Mouse (Mus musculus) heart, embryonic 11.5 days (tissue): ENCODE measurements at regions not wholly inside any gene's neighbourhood (a gene's known extent, or its start where the extent isn't known, plus 50 kb on each side); places are given as distances from the start of the nearest gene placed in this dataset.

ENCODE experiments used
- ATAC-seq: fragments of 200-750 bp; cut with Nextera tagmentation; replicated peaks from 2 replicates; pipeline ENCODE4 v1.8.0; 2017; ENCODE audit warnings: moderate library complexity; ENCODE audit not compliant: insufficient number of reproducible peaks, low FRiP score, low TSS enrichment
- H3K27ac ChIP-seq: fragments of 300-500 bp; sonication (generic); 2 replicates; pipeline ENCODE4 v1.5.1; 2014; ENCODE audit warnings: mild to moderate bottlenecking, low read depth, low read length
- H3K27me3 ChIP-seq: fragments of 300-500 bp; sonication (generic); 2 replicates; pipeline ENCODE4 v1.6.1; 2014; ENCODE audit warnings: mild to moderate bottlenecking, low read length, mixed read lengths; ENCODE audit not compliant: control insufficient read depth, insufficient read depth
- H3K36me3 ChIP-seq: fragments of 300-500 bp; sonication (generic); 2 replicates; pipeline ENCODE4 v1.6.1; 2014; ENCODE audit warnings: mild to moderate bottlenecking, low read length, moderate library complexity, mixed read lengths; ENCODE audit not compliant: control insufficient read depth, insufficient read depth
- H3K4me1 ChIP-seq: fragments of 300-500 bp; sonication (generic); 2 replicates; pipeline ENCODE4 v1.6.1; 2014; ENCODE audit warnings: low read length; ENCODE audit not compliant: control insufficient read depth, insufficient read depth
- H3K4me2 ChIP-seq: fragments of 300-500 bp; sonication (generic); 2 replicates; pipeline ENCODE4 v1.6.1; 2014; ENCODE audit warnings: mild to moderate bottlenecking, moderate library complexity
- H3K4me3 ChIP-seq: fragments of 300-500 bp; sonication (generic); 2 replicates; pipeline ENCODE4 v1.5.1; 2014; ENCODE audit warnings: low read depth, low read length
- H3K9ac ChIP-seq: fragments of 300-500 bp; sonication (generic); 2 replicates; pipeline ENCODE4 v1.6.1; 2014; ENCODE audit warnings: mild to moderate bottlenecking, low read depth, low read length, moderate library complexity
- H3K9me3 ChIP-seq: fragments of 300-500 bp; sonication (generic); replicated peaks from 2 replicates; pipeline ENCODE4 v1.6.1; 2016; ENCODE audit warnings: low read length; ENCODE audit not compliant: control insufficient read depth
- WGBS: fragments of 180-500 bp; shearing (Covaris S2); extraction: QIAGEN DNeasy Blood & Tissue Kit; methylation state at CpG from one replicate; pipeline ENCODE4 v1.1.7; 2014; ENCODE audit not compliant: insufficient replicate concordance; 5-methylcytosine and 5-hydroxymethylcytosine counted together

DNA sequence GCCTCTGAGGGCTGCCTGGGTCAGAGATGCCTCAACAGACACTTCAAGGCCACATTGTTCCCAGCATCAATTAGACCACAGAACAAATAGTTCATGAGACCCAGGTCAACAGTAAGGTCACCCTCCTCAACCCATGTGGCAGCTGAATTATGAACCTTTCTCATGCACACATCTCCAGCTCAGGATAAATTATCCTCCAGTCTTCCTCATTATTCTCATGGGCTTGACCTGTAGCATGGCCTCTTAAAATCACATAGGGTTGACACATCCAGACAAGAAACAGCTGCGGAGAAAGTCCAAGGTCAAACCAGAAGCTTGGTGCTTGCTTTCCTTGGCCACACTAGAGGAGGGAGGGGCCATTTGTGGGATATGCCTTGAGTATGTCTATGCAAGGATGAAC, 256.4 kb upstream of the Dynlrb2 start:
- no peaks in the 10 kb centered on the region for H3K36me3 ChIP-seq
- WGBS: 70% methylated on average over 1 of the region's 1 CpGs

DNA sequence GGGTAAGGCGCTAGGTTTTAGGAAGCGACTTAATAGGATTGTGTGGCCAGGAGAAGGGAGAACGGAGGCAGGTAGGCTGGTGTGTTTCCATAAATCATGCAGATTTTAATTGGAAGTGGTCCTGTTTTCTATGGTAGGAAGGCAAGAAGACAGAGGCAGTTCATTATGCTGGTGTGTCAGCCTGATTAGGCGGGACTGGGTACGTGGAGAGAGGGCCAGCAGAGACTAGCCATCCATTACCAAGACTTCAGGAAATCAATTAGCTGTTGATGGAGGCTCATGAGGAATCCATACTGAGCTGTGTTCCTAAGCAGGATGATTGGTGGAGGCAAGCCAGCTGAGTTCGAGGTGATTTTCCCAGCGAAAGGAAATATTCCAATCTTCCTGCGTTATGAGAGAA, 261.3 kb upstream of the Dynlrb2 start:
- Histone ChIP-seq H3K4me2 (no peak overlapping the region), H3K9me3 (no peaks in the 10 kb centered on the region), H3K36me3 (no peaks in the 10 kb centered on the region), H3K27ac (no peak overlapping the region), H3K9ac (no peak overlapping the region), H3K4me3 (no peak overlapping the region), H3K4me1 (no peaks in the 10 kb centered on the region), H3K27me3 (no peaks in the 10 kb centered on the region)
- WGBS: 64% methylated on average over 8 of the region's 8 CpGs
- no peak for ATAC-seq

More for the DNA sequence above, 256.4 kb upstream of the Dynlrb2 start:
- H3K4me3 ChIP-seq: no peak overlapping the region
- peaks cover 9% of the 10 kb centered on the region for H3K4me1 ChIP-seq
- H3K9me3 ChIP-seq: no peaks in the 10 kb centered on the region
- H3K27me3 ChIP-seq: no peaks in the 10 kb centered on the region
- no peak overlapping the region for H3K4me2 ChIP-seq
- no peak for ATAC-seq
- H3K9ac ChIP-seq: no peak overlapping the region
- no peak overlapping the region for H3K27ac ChIP-seq

DNA sequence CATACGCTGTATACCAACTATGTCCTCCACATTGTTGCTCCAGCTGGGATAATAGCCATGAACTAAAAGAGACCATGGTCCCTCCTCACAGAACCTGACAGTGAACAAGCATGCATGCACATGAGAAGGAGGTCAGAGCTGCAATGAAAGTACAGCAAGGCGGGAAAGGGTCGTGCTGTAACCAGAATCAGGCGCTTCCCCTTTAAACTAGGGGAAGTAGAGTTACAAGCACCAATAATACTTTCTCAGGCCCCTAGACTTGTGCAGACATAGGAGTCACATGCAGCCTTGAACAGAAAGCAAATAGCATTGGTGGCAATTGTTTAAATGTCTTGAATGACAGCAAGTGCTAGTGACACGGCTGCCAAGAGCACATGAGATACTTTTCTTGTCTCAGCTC, 261.8 kb upstream of the Dynlrb2 start:
- Histone ChIP-seq H3K4me2 (no peak overlapping the region), H3K4me3 (no peak overlapping the region), H3K9me3 (no peaks in the 10 kb centered on the region), H3K9ac (no peak overlapping the region), H3K4me1 (no peaks in the 10 kb centered on the region), H3K27ac (no peak overlapping the region), H3K27me3 (no peaks in the 10 kb centered on the region), H3K36me3 (no peaks in the 10 kb centered on the region)
- ATAC-seq: no peak
- 70% methylated on average over 5 of the region's 5 CpGs for WGBS

DNA sequence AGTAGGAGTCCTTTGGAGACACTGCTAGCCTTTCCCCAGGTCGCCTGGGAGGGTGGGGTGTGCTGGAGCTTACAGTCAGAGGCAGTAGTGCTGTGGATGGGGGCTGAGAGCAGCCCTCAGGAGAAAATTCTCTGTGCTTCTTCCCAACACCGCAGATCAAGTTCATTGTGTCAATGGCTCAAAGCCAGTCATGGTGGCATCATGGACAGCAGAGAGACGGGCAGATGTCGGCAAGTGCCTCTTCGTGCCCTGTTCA, 262.9 kb upstream of the Dynlrb2 start:
- 82% methylated on average over 5 of the region's 5 CpGs for WGBS
- no peak for ATAC-seq
- no peaks in the 10 kb centered on the region for H3K4me1 ChIP-seq
- no peak overlapping the region for H3K4me2 ChIP-seq
- H3K4me3 ChIP-seq: no peak overlapping the region
- H3K36me3 ChIP-seq: no peaks in the 10 kb centered on the region
- no peak overlapping the region for H3K9ac ChIP-seq
- H3K9me3 ChIP-seq: no peaks in the 10 kb centered on the region
- no peak overlapping the region for H3K27ac ChIP-seq
- no peaks in the 10 kb centered on the region for H3K27me3 ChIP-seq

DNA sequence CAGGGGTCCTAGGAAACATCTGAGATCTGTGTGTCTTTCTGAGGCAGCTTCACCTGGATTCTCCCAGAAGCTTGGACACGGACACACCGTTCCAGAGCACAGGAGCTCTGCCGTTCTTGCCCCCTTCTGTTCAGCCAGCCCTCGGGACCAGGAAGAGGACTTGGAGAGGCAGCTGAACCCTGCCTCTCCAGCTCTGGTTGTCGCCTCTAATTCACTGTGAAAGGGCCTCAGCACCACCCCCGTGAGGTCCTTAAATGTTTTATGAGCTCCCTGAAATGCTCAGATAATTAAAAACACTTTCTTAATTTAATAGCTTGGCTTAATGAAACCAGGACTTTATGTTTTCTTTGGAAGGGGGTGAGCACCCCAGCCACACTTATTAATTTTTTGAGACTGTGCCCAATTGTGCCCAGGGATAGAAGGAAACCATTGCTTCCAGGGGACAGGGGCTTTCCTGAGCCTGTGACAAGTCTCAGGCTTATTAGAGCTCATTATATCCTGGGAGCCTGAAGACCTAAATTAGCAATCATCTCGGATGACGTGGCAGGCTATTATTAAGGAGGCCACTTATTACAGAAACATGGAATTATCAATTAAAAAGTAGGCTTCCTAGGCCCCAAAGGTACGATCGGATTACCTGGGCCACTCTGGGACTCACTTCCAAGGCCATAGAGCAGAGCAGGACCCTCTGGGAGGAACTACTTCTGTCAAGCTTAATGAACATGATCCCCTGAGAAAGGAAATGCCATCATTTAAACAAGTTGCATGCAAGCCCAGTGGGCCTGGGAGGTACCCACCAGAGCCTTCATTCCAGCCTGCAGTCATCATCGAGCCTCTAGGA, 263.4 kb upstream of the Dynlrb2 start:
- H3K4me2 ChIP-seq: no peak overlapping the region
- ATAC-seq: no peak
- WGBS: 77% methylated on average over 11 of the region's 11 CpGs

DNA sequence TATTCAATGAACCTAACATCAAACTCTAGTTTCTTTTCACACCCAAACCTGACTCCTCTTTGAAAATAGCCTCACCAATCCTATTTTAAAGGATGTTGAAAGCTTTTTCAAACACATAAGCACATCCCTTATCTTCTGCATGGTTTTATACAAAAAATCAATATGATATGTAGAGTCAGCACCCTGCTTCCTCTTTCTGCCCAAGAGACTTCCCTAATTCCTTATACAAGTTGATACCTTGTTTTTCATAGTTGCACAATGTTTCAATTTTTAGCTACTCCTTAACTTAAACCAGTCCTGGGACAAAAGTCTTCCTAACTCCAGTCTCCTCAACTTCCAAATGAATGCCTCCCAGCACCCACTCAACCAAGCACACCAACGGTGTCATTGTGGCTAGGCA, 266.1 kb upstream of the Dynlrb2 start:
- H3K27me3 ChIP-seq: no peaks in the 10 kb centered on the region
- H3K27ac ChIP-seq: no peak overlapping the region
- H3K9me3 ChIP-seq: no peaks in the 10 kb centered on the region
- 100% methylated on average over 1 of the region's 1 CpGs for WGBS
- H3K4me2 ChIP-seq: no peak overlapping the region
- no peaks in the 10 kb centered on the region for H3K4me1 ChIP-seq
- H3K36me3 ChIP-seq: no peaks in the 10 kb centered on the region
- H3K4me3 ChIP-seq: no peak overlapping the region
- H3K9ac ChIP-seq: no peak overlapping the region
- no peak for ATAC-seq

More for the DNA sequence above, 263.4 kb upstream of the Dynlrb2 start:
- no peak overlapping the region for H3K9ac ChIP-seq
- no peaks in the 10 kb centered on the region for H3K9me3 ChIP-seq
- no peaks in the 10 kb centered on the region for H3K4me1 ChIP-seq
- H3K27ac ChIP-seq: no peak overlapping the region
- H3K4me3 ChIP-seq: no peak overlapping the region
- H3K36me3 ChIP-seq: no peaks in the 10 kb centered on the region
- no peaks in the 10 kb centered on the region for H3K27me3 ChIP-seq

DNA sequence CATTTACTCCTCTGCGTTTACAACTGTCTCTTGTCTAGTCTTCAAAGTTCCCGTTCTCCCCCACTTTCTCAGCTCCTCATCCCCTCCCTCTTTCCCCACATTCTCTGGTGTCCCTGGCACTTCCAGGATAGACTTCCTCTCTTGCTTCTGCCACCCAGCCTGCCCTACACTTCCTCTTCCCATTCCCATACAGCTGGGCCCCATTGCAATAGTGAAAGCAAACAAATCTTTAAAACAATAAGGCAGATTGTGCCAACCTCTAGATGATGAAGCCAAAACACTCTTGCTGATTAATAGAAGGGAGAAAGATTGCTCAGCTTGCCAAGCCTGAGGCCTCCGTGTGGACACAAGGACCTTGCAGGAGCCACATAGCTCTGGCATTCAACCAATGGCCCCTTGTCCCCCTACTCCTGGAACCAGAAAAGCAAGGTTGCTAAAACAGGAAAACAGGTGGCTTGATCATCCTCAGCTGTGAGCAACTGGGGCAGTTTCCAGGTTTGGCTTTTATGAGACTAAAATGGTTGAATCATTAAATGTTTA, 267.1 kb upstream of the Dynlrb2 start:
- no peak overlapping the region for H3K9ac ChIP-seq
- no peak overlapping the region for H3K27ac ChIP-seq
- no peak overlapping the region for H3K4me3 ChIP-seq
- no peak overlapping the region for H3K4me2 ChIP-seq
- H3K9me3 ChIP-seq: no peaks in the 10 kb centered on the region
- H3K4me1 ChIP-seq: no peaks in the 10 kb centered on the region
- ATAC-seq: no peak
- 70% methylated on average over 3 of the region's 3 CpGs for WGBS
- no peaks in the 10 kb centered on the region for H3K36me3 ChIP-seq
- no peaks in the 10 kb centered on the region for H3K27me3 ChIP-seq

DNA sequence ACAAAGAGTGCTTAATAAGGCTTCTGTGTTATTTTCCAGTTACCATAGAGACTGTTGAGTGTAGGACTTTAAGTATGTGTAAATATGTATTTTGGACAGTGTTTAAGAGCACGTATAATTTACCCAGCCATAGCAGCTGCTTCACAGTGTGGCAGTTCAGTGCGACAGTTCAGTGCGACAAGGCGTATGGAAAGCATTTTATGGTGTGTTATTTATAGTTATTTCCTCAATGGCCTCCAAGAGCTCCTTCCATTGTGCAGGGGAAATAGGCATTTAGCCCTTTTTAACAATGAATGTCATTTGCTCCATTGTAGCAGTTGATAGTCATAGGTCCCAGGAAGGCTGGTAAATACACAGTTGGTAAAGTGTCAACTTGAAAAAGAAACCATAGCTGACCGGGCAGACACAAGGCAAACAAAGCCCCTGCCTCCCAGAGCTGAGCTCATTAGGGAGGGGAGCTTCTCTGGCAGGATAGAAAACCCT, 275.1 kb upstream of the Dynlrb2 start:
- ATAC-seq: no peak
- H3K4me1 ChIP-seq: no peaks in the 10 kb centered on the region
- no peak overlapping the region for H3K27ac ChIP-seq
- no peak overlapping the region for H3K4me3 ChIP-seq
- no peak overlapping the region for H3K4me2 ChIP-seq
- H3K27me3 ChIP-seq: no peaks in the 10 kb centered on the region
- H3K9ac ChIP-seq: no peak overlapping the region
- H3K9me3 ChIP-seq: no peaks in the 10 kb centered on the region
- no peaks in the 10 kb centered on the region for H3K36me3 ChIP-seq
- WGBS: 61% methylated on average over 5 of the region's 5 CpGs

DNA sequence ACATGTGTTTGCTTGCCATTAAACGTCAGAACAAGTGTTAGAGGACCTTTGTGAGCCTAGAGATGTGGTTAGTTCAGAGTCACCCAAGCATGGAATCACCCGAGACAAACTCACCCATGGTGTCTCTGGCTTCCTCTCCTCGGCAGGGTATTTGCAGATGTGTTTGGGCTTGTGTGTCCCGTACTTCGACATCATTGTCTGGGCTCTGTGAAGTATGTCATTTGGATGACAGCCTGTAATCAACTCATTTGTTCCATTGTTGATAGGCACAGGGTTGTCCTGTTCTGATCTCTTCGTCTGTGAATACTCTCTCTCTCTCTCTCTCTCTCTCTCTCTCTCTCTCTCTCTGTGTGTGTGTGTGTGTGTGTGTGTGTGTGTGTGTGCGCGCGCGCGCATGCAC, 277.8 kb upstream of the Dynlrb2 start:
- H3K4me1 ChIP-seq: no peaks in the 10 kb centered on the region
- no peak overlapping the region for H3K4me2 ChIP-seq
- no peak for ATAC-seq
- no peaks in the 10 kb centered on the region for H3K27me3 ChIP-seq
- H3K9me3 ChIP-seq: no peaks in the 10 kb centered on the region
- no peak overlapping the region for H3K4me3 ChIP-seq
- 89% methylated on average over 11 of the region's 11 CpGs for WGBS
- no peaks in the 10 kb centered on the region for H3K36me3 ChIP-seq
- H3K9ac ChIP-seq: no peak overlapping the region
- H3K27ac ChIP-seq: no peak overlapping the region
